Mouse (Mus musculus) induced T-regulatory cell, adult 2 months (primary cell): ENCODE results near the gene Slc5a4b.
A peak's percentile ranks its signal among the peaks of the same experiment; 100 is the strongest.
"Not testable (repeated sequence)": the region's sequence is repeated elsewhere in the genome, so short reads cannot be mapped to it uniquely, and the experiment has no call there.

Experiments
- DNase-seq: peaks from one replicate; pipeline ENCODE4 v3.0.0-alpha.2; 2012; ENCODE audit warnings: low read depth

Gene Slc5a4b

GRCm38 (mm10) chr10:76110861-76111260 lies at the start of gene Slc5a4b:
Slc5a4b (minus strand) TSS chr10:76110961.
- no peak for DNase-seq

- no peak for DNase-seq
Measured at GRCm38 (mm10) chr10:76158009-76158408, 47.2 kb upstream of the Slc5a4b start.

GRCm38 (mm10) chr10:76157528-76157927 lies 46.8 kb upstream of the Slc5a4b start:
- DNase-seq, result no peak

GRCm38 (mm10) chr10:76155911-76156310 lies 45.1 kb upstream of the Slc5a4b start:
- DNase-seq, result no peak

GRCm38 (mm10) chr10:76147278-76147677 lies 36.5 kb upstream of the Slc5a4b start, which contains the start of gene Slc5a4a:
Slc5a4a (plus strand) TSS chr10:76147451.
- no peak for DNase-seq

- no peak for DNase-seq
Measured at GRCm38 (mm10) chr10:76146846-76147245, 36.1 kb upstream of the Slc5a4b start.

- no peak for DNase-seq
Measured at GRCm38 (mm10) chr10:76136318-76136717, 25.6 kb upstream of the Slc5a4b start.

- no peak for DNase-seq
Measured at GRCm38 (mm10) chr10:76132506-76132905, 21.7 kb upstream of the Slc5a4b start.

- DNase-seq, result no peak
Measured at GRCm38 (mm10) chr10:76121495-76121894, 10.7 kb upstream of the Slc5a4b start.

- no peak for DNase-seq
Measured at GRCm38 (mm10) chr10:76120124-76120711, 9.5 kb upstream of the Slc5a4b start.

GRCm38 (mm10) chr10:76118741-76119140 lies 8.0 kb upstream of the Slc5a4b start:
- DNase-seq, result peak; percentile 70

GRCm38 (mm10) chr10:76117966-76118365 lies 7.2 kb upstream of the Slc5a4b start:
- peak; percentile 78 for DNase-seq

GRCm38 (mm10) chr10:76097368-76097767 lies 13.4 kb downstream of the Slc5a4b start:
- no peak for DNase-seq

GRCm38 (mm10) chr10:76096580-76096979 lies 14.2 kb downstream of the Slc5a4b start:
- no peak for DNase-seq

- DNase-seq, result not testable (repeated sequence)
Measured at GRCm38 (mm10) chr10:76077008-76077407, 33.8 kb downstream of the Slc5a4b start.

- not testable (repeated sequence) for DNase-seq
Measured at GRCm38 (mm10) chr10:76072080-76072479, 38.7 kb downstream of the Slc5a4b start.

- DNase-seq, result no peak
Measured at GRCm38 (mm10) chr10:76067674-76068613, 42.8 kb downstream of the Slc5a4b start.

GRCm38 (mm10) chr10:76062439-76062838 lies 48.3 kb downstream of the Slc5a4b start:
- peak; percentile 13 for DNase-seq

GRCm38 (mm10) chr10:76051860-76052259 lies 58.9 kb downstream of the Slc5a4b start:
- no peak for DNase-seq

- DNase-seq, result no peak
Measured at GRCm38 (mm10) chr10:76048967-76049366, 61.8 kb downstream of the Slc5a4b start.

- no peak for DNase-seq
Measured at GRCm38 (mm10) chr10:76047182-76047869, 63.4 kb downstream of the Slc5a4b start.

- no peak for DNase-seq
Measured at GRCm38 (mm10) chr10:76046754-76047153, 64.0 kb downstream of the Slc5a4b start.

GRCm38 (mm10) chr10:76045343-76045742 lies 65.4 kb downstream of the Slc5a4b start:
- no peak for DNase-seq
